Mouse (Mus musculus) skeletal muscle tissue, postnatal 0 days (tissue): Measurements from ENCODE around the gene Sirpb1c. TPM values are rescaled to one million over a fixed set of nuclear protein-coding genes. Genes with fewer than 3 reads are reported as not detected.

ENCODE experiments used
- polyA plus RNA-seq: library from polyadenylated mRNA; unstranded; fragments of >200 nt; fragmentation: Nextera tagmentation; extraction: Ambion mirVana; gene quantifications from 2 replicates; pipeline ENCODE4 v1.2.1, GENCODE M21; 2015

The Sirpb1c gene
- 0.33 TPM in 1 of 2 replicates, not detected in the other for polyA plus RNA-seq

DNA sequence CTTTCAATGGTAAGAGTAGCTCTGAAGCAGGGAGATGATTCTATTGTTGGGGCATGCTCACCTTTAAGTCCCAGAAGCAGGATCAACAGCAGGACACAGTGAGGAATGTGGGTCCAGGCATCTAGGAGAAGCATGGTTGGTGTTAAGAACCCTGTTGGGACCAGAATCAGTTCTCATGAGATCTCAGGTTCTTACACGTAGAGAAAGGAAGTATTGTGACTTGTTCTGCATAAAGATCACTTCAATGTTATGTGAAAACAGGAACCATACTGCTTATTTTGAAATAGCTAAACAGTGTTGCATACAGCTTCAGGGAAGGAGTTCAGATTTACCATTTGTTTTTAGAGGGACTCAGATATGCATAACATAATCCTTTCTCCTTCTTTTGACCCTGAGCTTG is at the start of gene Sirpb1c:
Sirpb1c (minus strand) TSS at position 249 of the 400 bp plus-strand sequence.

Other genes with a start within 250 kb of the Sirpb1c start
- 0.11 TPM in 1 of 2 replicates, not detected in the other for gene Gm5150, start 157.9 kb upstream of the Sirpb1c start, polyA plus RNA-seq